Mouse (Mus musculus) induced T-regulatory cell, adult 2 months (primary cell): ENCODE measurements around the gene Gm45713.
"Not testable (repeated sequence)": the region's sequence is repeated elsewhere in the genome, so short reads cannot be mapped to it uniquely, and the experiment has no call there.

Source experiments
- DNase-seq: peaks from one replicate; pipeline ENCODE4 v3.0.0-alpha.2; 2012; ENCODE audit warnings: low read depth

The Gm45713 gene

DNA sequence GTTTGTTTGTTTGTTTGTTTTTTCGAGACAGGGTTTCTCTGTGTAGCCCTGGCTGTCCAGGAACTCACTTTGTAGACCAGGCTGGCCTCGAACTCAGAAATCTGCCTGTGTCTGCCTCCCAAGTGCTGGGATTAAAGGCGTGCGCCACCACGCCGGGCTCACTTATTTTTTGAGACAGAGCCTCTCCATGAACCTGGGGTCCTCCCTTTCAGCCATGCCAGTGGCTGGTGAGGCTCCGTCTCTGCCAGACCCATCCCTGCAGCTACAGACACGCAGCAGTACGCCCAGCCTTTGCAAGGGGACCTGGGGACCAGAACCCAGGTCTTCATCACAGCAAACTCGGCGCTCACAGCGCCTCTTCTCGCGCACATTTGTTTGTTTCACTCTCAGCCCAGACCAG, 40.1 kb downstream of the Gm45713 start:
- DNase-seq = not testable (repeated sequence)

DNA sequence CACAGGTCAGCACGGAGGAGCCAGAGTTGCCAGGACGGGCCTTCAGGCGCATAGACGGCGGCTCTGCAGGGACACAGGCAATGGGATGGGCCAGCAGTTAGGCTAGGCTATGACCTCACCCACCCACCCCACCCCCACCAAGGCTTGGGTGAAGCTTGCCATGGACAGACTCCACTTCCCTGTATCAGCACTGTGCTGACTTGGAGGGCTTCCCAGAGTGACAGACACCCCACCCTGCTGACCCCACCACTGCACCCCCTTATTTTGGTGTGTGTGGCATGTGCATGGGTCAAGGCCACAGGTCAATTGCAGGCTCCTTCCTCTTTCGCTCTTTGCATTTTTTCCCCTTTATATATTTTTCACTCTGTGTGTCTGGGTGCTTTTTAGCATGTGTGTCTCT, 40.7 kb downstream of the Gm45713 start:
- DNase-seq = no peak

GRCm38 (mm10) chr7:45094121-45094520, 41.9 kb downstream of the Gm45713 start:
- DNase-seq = no peak

DNA sequence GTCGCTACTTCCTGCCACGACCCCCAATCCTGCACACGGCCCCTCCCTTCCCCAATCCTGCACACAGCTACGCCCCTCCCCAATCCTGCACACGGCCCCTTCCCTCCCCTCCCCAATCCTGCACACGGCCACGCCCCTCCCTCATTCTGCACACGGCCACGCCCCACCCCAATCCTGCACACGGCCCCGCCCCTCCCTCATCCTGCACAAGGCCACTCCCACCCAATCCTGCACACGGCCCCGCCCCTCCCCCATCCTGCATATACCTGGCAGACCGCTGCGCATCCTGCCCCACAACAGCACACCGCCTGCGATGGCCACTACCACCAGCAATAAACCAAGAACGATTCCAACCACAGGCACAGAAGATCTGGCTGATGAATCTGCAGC, 42.5 kb downstream of the Gm45713 start:
- DNase-seq = peak; percentile 68

DNA sequence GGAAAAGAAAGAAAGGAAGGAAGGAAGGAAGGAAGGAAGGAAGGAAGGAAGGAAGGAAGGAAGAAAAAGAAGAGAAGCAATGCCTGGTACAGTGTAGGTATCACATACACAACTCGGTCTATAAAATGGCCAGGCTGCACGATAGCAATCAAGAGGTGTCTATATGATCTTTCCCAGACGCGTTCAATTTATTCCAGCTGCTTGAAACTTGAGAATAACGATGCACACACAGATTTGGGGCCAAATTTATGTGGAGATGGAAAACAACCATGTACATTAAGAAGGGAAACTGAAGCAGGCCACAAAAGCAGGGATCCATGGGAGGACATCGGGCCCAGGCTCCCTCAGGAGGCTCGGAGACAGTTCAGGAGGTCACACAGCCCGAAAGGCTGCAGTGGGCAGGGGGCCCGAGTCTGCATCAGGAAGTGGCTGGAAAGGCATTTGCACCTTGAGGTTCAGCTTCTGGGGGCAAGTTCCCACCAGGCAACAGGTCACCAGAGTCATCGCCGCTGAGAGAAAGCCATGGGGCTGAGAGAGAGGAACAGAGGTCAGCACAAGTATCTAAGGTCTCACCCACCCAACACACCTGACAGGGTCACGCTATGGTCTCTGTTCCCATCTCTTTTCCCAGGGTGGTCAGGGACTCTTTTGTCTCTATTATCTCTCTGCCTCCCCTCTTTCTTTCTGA, 43.1 kb downstream of the Gm45713 start:
- peak; percentile 15 for DNase-seq

GRCm38 (mm10) chr7:45092048-45092447, 44.0 kb downstream of the Gm45713 start, which contains the start of gene Rcn3:
Gene Rcn3 (minus strand): TSS chr7:45092221.
- no peak for DNase-seq

GRCm38 (mm10) chr7:45091001-45091990, 44.7 kb downstream of the Gm45713 start:
- DNase-seq = peak; percentile 30

GRCm38 (mm10) chr7:45090251-45090977, 45.6 kb downstream of the Gm45713 start:
- peak; percentile 63 for DNase-seq

- no peak for DNase-seq
Observed at GRCm38 (mm10) chr7:45088597-45088996, 47.4 kb downstream of the Gm45713 start.

- DNase-seq = peak; percentile 47
Observed at GRCm38 (mm10) chr7:45086084-45086483, 49.9 kb downstream of the Gm45713 start.

DNA sequence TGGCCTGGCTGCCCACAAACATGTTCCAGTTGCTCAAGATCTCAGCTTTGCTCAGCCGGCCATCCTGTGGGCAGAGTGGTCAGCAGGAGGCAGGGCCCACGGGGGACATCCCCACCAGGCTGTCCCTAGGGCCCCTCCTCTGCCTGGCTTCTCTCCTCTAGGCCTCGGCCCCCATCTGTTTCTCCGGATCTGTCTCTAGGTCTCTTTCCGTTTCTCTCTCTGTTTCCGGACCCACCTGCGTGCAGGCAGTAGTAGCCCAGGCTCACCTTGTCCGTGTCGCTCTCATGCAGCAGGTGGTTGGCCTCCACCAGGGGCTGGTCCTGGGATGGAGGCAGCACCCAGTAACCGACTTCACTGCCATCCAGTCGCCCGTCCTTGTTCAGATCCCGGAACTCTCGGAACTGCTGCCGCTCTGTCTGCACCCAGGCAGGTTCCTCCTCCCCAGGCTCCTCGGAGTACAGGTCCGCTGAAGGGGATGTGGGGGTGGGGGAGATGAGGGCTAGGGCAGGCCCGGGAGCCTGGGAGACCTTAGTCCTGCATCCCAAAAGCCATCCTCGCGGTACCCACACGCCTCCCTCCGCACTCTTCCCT, 52.6 kb downstream of the Gm45713 start:
- no peak for DNase-seq

DNA sequence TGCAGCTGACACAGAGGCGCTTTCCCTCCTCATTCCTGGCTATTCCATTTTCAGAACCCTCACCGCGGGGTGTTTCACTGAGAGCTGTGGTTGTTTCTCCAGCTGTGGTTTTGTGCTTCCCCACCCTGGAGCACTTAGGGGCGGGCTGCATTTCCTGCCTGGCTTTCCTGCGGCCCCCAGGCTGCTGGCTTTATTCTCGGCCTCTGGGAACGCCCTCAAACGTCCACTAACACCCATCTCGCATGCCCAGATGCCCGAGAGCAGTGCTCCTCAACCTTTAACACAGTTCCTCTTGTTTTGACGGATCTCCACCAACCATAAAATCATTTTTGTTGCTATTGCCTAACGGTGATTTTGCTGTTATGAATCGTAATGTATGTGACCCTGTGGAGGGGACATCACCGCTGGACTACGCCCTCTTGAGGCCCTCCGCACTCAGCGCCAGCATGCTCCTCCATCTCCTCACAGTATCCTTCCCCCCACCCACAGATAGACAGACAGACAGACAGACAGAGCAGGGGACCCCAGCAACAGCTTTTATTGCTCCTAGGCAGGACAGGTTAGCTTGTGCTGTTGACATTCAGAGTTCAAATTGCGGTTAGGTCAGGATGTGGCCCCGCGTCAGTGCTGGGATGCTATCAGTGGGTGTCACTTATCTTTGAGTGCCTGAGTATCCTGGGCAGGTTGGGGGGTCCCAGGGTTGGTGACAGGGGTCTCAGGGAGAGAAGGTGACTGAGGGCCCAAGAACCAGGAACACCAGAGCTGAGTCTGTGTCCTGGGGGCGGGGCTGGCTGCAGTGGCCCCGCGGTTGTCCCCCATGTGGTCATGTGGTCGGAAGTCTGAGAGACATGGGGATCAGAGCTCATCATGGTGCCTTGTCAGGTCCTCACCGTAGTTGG, 53.4 kb downstream of the Gm45713 start:
- DNase-seq = peak; percentile 84

GRCm38 (mm10) chr7:45081016-45081415, 55.0 kb downstream of the Gm45713 start:
- peak; percentile 17 for DNase-seq

- peak; percentile 93 for DNase-seq
Observed at GRCm38 (mm10) chr7:45079856-45080255, 56.2 kb downstream of the Gm45713 start.

- DNase-seq = peak; percentile 85
Observed at GRCm38 (mm10) chr7:45078513-45078912, 57.5 kb downstream of the Gm45713 start.

- DNase-seq = no peak
Observed at GRCm38 (mm10) chr7:45077829-45078228, 58.2 kb downstream of the Gm45713 start.

GRCm38 (mm10) chr7:45077322-45077721, 58.7 kb downstream of the Gm45713 start:
- no peak for DNase-seq

DNA sequence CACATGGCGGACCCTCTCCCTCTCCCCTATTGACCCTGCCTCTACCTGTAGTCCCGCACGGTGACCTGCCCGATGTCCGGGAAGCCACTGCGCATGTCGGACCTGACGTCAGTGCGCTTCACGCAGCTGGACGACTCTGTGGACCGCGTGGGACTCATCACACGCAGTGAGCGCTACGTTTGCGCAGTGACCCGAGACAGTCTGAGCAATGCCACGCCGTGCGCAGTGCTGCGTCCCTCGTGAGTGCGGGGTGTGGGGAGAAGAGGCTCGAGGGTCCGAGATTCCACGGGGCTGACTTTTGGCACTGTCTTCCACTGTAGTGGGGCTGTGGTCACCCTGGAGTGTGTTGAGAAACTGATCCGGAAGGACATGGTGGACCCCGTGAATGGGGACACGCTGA, 59.5 kb downstream of the Gm45713 start:
- no peak for DNase-seq
